Mouse (Mus musculus) frontal cortex, postnatal 10 days (tissue): ENCODE data around the gene Ric3.
"Not testable (repeated sequence)": the region's sequence is repeated elsewhere in the genome, so short reads cannot be mapped to it uniquely, and the experiment has no call there.

Experiments used
- DNase-seq, 2 experiments: peaks; one replicate each; pipeline ENCODE4 v3.0.0; 2022; ENCODE audit warnings: low spot score in 2 of 2, mixed read lengths in 1 of 2

Ric3 gene

GRCm38 (mm10) chr7:109083113-109083812 is at the start of gene Ric3:
TSS of gene Ric3 (minus strand) at chr7:109083331.
- peak; percentile 68 to 82 for DNase-seq

GRCm38 (mm10) chr7:109131565-109131964 is 48.4 kb upstream of the Ric3 start:
- DNase-seq, result no peak

- DNase-seq, result no peak
Measured at GRCm38 (mm10) chr7:109129946-109130686, 47.0 kb upstream of the Ric3 start.

GRCm38 (mm10) chr7:109129442-109129841 is 46.3 kb upstream of the Ric3 start:
- no peak for DNase-seq

GRCm38 (mm10) chr7:109115929-109116328 is 32.8 kb upstream of the Ric3 start:
- no peak for DNase-seq

- DNase-seq, result not testable (repeated sequence)
Measured at GRCm38 (mm10) chr7:109115488-109115887, 32.4 kb upstream of the Ric3 start.

GRCm38 (mm10) chr7:109114950-109115349 is 31.8 kb upstream of the Ric3 start:
- DNase-seq, result no peak

GRCm38 (mm10) chr7:109111000-109111399 is 27.9 kb upstream of the Ric3 start:
- DNase-seq, result peak; percentile 33 to 38

- DNase-seq, result no peak
Measured at GRCm38 (mm10) chr7:109104894-109105293, 21.8 kb upstream of the Ric3 start.

- DNase-seq, result no peak
Measured at GRCm38 (mm10) chr7:109101167-109101566, 18.0 kb upstream of the Ric3 start.

GRCm38 (mm10) chr7:109098145-109099018 is 15.3 kb upstream of the Ric3 start:
- peak in 1 of 2 experiments; percentile 36 for DNase-seq

GRCm38 (mm10) chr7:109097203-109097602 is 14.1 kb upstream of the Ric3 start:
- DNase-seq, result no peak

GRCm38 (mm10) chr7:109096618-109097017 is 13.5 kb upstream of the Ric3 start:
- DNase-seq, result no peak

- DNase-seq, result no peak
Measured at GRCm38 (mm10) chr7:109094294-109094693, 11.2 kb upstream of the Ric3 start.

- not testable (repeated sequence) for DNase-seq
Measured at GRCm38 (mm10) chr7:109091316-109091715, 8.2 kb upstream of the Ric3 start.

- DNase-seq, result no peak
Measured at GRCm38 (mm10) chr7:109086946-109087345, 3.8 kb upstream of the Ric3 start.

GRCm38 (mm10) chr7:109083813-109084184 is 668 bp upstream of the Ric3 start:
- no peak for DNase-seq

GRCm38 (mm10) chr7:109082269-109083112 is 640 bp downstream of the Ric3 start:
- no peak for DNase-seq

- DNase-seq, result no peak
Measured at GRCm38 (mm10) chr7:109072326-109072725, 10.8 kb downstream of the Ric3 start.

- DNase-seq, result no peak
Measured at GRCm38 (mm10) chr7:109069641-109070040, 13.5 kb downstream of the Ric3 start.

- no peak for DNase-seq
Measured at GRCm38 (mm10) chr7:109059536-109059935, 23.6 kb downstream of the Ric3 start.
